Mouse (Mus musculus) adrenal gland, adult (tissue): ENCODE results near the gene Cpeb3.

ENCODE experiments used
- DNase-seq, 2 experiments: peaks; one replicate each; pipeline ENCODE4 v3.0.0; 2022 to 2023; ENCODE audit warnings: low spot score in 1 of 2; ENCODE audit not compliant: inconsistent age in 2 of 2

Gene Cpeb3

GRCm38 (mm10) chr19:37090146-37091061 is 118.0 kb downstream of the Cpeb3 start:
- no peak for DNase-seq

- no peak for DNase-seq
Measured at GRCm38 (mm10) chr19:37088043-37088748, 120.2 kb downstream of the Cpeb3 start.

DNA sequence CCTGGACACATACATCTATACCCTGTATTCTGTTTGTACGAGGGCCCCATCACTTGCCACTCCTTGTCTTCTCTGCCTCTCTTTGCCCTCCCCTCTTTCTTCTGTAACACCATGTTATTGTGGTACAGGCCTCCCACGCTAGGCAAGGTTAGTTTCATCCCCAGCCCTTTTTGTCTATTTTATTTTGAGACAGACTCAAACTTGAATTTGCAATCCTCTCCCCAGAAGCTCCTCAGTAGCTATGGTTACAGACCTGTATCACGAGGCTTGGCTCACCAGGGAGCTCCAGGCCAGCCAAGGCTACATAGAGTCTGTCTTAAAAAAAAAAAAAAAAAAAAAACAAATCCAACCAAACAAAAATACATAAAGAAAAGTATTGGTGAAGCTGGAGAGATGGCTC is 123.9 kb downstream of the Cpeb3 start:
- DNase-seq: no peak

- no peak for DNase-seq
Measured at GRCm38 (mm10) chr19:37081467-37081866, 126.9 kb downstream of the Cpeb3 start.

GRCm38 (mm10) chr19:37079151-37079550 is 129.2 kb downstream of the Cpeb3 start:
- DNase-seq: no peak

DNA sequence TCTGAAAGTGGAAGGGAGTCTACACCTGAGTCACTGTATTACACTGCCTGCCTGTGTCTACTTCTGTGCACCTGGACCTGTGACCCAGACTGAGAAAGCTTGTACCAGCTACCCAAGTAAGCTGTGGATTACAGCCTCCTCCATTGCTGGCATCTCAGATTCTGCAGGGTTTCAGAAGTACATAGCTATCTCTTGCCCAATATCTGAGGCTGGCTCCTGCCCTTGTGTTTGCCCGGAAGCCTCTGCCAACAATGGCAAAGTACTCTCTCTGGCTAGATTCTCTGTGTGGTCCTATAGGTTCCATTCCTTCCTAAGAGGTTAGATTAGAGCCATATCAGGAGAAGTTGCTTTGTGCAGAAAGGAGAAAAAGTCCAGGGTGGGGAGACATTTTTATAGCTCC is 129.8 kb downstream of the Cpeb3 start:
- DNase-seq: peak; percentile 42 to 82

GRCm38 (mm10) chr19:37078064-37078463 is 130.3 kb downstream of the Cpeb3 start:
- DNase-seq: peak; percentile 92 to 94

DNA sequence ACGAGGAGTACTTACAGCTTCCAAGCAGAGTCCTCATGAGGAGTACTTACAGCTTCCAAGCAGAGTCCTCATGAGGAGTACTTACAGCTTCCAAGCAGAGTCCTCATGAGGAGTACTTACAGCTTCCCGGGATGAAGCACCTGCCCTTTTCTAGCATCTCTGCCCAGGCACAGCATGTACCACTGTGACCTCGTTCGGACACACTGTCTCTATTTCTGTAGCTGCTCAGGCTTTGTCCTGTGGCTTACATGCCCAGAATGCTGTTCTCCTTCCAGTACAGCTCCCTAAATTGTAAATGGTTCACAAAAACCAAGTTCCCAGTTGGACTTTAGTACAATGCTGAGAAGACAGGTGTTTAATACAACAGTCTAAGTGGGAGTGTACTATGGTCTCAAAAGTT is 131.1 kb downstream of the Cpeb3 start:
- peak; percentile 66 to 72 for DNase-seq

DNA sequence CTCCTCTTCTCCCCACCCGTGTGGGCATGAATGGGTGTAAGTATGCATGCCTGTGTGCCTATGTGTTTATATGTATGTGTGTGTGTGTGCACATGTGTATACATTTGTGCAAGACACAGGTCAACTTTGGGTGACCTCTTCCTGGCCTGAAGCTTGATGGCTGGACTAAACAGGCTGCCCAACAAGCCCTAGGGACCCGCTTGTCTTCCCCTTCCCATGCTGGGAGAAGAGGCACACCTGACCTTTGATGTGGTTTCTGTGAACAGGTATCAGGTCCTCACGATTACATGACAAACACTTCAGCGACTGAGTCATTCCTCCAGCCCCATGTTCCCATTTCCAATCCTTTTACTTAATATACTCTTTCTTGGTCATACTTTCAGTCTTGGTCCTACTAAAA is 131.8 kb downstream of the Cpeb3 start:
- no peak for DNase-seq

DNA sequence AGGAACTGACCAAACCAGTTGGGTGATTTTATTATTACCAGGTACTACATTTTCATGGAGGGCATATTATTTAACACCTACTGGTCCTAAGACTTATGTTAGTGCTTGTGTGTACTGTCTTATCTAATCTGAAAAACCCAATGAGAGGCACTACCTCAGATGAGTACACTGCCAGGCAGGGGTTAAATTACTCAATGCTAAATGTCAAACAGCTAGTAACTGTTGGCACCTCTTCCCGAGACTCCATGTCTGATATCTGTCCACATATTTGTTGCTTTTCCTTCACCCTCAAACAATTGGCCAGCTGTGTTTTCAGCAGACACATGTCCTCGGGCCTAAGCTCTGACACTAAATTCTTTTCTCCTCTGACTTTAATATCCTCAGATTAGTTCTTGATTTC is 132.3 kb downstream of the Cpeb3 start:
- DNase-seq: peak in 1 of 2 experiments; percentile 57

- peak in 1 of 2 experiments; percentile 44 for DNase-seq
Measured at GRCm38 (mm10) chr19:37075690-37076089, 132.7 kb downstream of the Cpeb3 start.

DNA sequence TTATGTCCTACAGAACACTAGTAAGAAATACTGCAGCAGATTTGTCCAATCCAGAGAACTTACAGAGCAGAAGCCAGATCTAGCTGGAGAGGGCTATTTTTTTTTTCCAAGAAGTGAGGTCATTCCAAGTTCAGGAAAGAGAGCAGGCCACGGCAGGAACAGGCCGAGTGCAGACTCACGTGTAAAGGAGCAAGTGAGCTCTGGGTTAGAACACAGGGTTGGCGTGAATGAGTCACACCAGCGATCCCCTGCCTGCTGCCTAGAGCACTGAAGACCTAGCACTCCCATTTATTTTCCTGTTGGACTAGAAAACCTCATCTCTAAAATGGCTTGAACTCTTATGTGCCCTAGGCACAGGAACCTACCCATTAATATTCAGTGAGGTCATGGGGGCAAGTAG is 133.7 kb downstream of the Cpeb3 start:
- peak; percentile 65 to 81 for DNase-seq

DNA sequence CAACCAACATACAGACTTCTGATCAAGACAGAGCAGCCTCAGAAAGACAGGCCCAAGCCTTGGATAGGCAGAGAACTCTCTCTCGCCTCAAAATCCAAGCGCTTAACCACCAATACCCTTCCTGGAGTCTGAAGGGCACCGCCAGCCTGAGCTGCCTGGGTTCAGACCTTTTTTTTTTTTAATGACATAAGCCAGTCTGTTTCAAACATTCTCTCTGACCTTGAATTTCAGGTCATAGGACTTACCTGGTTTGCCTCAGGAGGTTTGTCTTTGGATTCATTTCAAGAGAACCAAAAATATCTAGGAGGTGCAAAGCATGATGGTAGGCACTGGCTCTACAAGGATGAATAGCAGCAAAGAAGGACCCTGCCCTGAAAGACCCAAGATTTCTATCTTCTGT is 134.1 kb downstream of the Cpeb3 start:
- DNase-seq: no peak

GRCm38 (mm10) chr19:37072871-37073629 is 135.4 kb downstream of the Cpeb3 start:
- DNase-seq: no peak

DNA sequence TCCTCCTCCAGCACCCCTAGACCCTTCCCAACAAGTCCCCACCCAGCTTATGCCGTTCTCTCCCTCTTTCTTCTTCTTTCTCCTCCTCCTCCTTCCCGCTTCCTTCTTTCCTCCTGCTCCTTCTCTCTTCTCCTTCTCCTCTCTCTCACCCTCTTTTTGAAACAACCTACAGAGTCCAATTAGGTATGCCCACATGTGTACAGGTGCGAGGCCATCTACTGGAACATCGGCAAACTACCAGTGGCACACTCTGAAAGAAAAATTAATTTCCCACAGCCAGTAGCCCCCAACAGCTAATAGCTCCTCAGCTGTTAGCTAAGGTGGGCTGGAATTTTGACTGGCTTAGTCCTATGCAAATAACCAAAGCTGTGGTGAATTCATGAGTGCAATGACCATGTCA is 139.2 kb downstream of the Cpeb3 start:
- no peak for DNase-seq

- no peak for DNase-seq
Measured at GRCm38 (mm10) chr19:37060078-37060477, 148.3 kb downstream of the Cpeb3 start.

DNA sequence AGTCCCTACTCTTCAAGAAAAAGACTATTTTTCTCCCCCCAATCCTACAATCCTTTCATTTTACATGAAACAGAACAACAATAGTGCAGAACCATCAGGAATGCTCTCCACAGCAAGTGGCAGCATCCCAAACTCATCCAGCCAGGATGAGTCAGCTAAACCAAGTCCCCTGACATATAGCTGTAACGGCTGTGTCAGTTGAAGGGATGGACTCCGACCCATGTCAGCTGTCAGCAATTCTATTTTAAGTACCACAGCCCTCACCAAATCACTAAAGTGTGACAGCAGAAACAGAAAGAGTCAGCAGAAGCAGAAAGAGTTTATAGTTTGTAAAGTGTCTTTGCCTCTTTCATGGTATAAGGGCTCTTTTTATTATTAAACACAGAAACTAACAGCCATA is 148.8 kb downstream of the Cpeb3 start:
- DNase-seq: peak; percentile 19 to 51

DNA sequence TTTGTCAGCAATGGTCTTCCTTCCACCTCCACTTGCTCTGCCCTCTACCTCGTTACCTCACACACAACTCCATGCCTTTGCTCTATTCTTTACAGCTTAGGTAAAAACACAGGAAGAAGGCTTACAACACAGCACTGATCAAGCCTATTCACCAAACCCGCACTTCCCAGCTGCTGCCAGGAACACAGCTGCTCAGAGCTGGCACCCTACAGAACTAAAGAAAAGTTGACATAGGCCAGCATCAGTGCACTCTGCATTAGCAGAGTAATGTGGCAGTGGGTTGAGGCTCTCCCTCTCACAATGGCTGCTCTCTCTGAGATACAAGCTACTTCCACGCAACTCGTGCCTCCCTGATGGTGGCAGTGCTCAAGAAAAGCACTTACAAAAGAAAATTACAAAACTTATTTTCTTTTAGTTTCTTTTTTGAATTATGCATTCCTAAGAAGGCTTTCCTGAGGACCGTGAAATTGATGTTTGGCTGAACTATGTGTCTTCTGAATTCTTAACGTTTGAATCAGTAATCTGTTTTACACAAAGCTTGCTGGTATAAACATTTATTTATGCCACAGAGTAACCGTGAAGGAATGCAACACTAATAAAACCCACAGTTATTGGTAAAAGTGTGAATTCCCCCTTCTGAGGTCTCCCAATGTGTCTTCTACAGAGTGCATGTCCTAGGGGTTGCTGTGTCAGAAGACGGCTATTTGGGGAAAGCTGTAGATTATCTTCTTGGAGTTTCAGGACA is 151.1 kb downstream of the Cpeb3 start:
- no peak for DNase-seq

DNA sequence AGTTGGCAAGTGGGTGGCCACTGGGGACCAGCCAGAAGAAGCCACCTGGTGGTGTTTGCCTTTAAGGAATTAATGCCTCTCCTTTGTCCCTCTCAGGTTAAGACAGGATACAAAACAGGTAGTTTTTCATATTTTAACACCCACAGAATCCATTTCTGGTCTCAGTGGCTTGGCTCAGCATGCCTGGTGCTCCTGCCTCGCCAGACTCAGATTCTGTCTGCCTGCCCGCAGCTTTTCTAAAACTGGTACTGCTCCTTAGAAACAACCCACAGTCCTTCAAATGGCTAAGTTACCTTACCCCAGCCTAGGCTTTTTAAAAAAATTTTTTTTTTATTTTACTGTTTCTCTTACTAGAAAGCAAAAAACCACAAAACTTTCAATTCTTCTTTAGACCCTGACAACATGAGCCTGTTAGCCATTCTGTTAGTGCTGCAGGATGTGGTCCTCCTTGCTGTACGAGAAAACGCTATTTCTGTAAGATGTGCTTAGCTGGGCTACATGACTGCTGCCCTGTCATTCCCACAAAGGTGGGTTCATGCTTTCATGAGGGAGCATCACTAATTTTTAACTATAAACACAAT is 152.3 kb downstream of the Cpeb3 start:
- DNase-seq: no peak

- DNase-seq: peak; percentile 46 to 93
Measured at GRCm38 (mm10) chr19:37050643-37051345, 157.6 kb downstream of the Cpeb3 start.
